Mouse (Mus musculus) hindbrain, embryonic 15.5 days (tissue): ENCODE data around the gene Zfp418. TPM values are rescaled to one million over a fixed set of nuclear protein-coding genes. Genes with fewer than 3 reads are reported as not detected.
"Not testable (repeated sequence)": the region's sequence is repeated elsewhere in the genome, so short reads cannot be mapped to it uniquely, and the experiment has no call there.

Experiments
- ATAC-seq: fragments of 200-750 bp; cut with Nextera tagmentation; 2 replicates; pipeline ENCODE4 v1.8.0; 2017; ENCODE audit warnings: low read depth, moderate number of reproducible peaks, moderate TSS enrichment; ENCODE audit not compliant: low FRiP score
- H3K27ac ChIP-seq: fragments of 300-500 bp; sonication (generic); replicated peaks from 2 replicates; pipeline ENCODE4 v1.5.1; 2015; ENCODE audit warnings: mild to moderate bottlenecking, inconsistent platforms
- H3K27me3 ChIP-seq: fragments of 300-500 bp; sonication (generic); 2 replicates; pipeline ENCODE4 v1.6.1; 2015; ENCODE audit warnings: control low read depth, inconsistent platforms
- H3K36me3 ChIP-seq: fragments of 300-500 bp; sonication (generic); 2 replicates; pipeline ENCODE4 v1.6.1; 2015; ENCODE audit warnings: control low read depth, inconsistent platforms
- H3K4me1 ChIP-seq: fragments of 300-500 bp; sonication (generic); replicated peaks from 2 replicates; pipeline ENCODE4 v1.6.1; 2015; ENCODE audit warnings: control low read depth, inconsistent platforms
- H3K4me2 ChIP-seq: fragments of 300-500 bp; sonication (generic); 2 replicates; pipeline ENCODE4 v1.6.1; 2015; ENCODE audit warnings: moderate library complexity, mild to moderate bottlenecking, inconsistent platforms
- H3K4me3 ChIP-seq: fragments of 300-500 bp; sonication (generic); 2 replicates; pipeline ENCODE4 v1.5.1; 2015; ENCODE audit warnings: mild to moderate bottlenecking, inconsistent platforms
- H3K9ac ChIP-seq: fragments of 300-500 bp; sonication (generic); 2 replicates; pipeline ENCODE4 v1.6.1; 2015; ENCODE audit warnings: inconsistent platforms
- H3K9me3 ChIP-seq: fragments of 300-500 bp; sonication (generic); 2 replicates; pipeline ENCODE4 v1.6.1; 2016; ENCODE audit warnings: control low read depth, inconsistent platforms
- WGBS: fragments of 180-500 bp; shearing (Covaris S2); methylation state at CpG from one replicate; pipeline ENCODE4 v1.1.7; 2015; 5-methylcytosine and 5-hydroxymethylcytosine counted together
- polyA plus RNA-seq: library from polyadenylated mRNA; unstranded; fragments of >200 nt; fragmentation: Nextera tagmentation; extraction: Ambion mirVana; gene quantifications from 2 replicates; pipeline ENCODE4 v1.2.1, GENCODE M21; 2015

Gene Zfp418
- polyA plus RNA-seq, 1 experiment from 2014 or later, result 2.9 TPM

DNA sequence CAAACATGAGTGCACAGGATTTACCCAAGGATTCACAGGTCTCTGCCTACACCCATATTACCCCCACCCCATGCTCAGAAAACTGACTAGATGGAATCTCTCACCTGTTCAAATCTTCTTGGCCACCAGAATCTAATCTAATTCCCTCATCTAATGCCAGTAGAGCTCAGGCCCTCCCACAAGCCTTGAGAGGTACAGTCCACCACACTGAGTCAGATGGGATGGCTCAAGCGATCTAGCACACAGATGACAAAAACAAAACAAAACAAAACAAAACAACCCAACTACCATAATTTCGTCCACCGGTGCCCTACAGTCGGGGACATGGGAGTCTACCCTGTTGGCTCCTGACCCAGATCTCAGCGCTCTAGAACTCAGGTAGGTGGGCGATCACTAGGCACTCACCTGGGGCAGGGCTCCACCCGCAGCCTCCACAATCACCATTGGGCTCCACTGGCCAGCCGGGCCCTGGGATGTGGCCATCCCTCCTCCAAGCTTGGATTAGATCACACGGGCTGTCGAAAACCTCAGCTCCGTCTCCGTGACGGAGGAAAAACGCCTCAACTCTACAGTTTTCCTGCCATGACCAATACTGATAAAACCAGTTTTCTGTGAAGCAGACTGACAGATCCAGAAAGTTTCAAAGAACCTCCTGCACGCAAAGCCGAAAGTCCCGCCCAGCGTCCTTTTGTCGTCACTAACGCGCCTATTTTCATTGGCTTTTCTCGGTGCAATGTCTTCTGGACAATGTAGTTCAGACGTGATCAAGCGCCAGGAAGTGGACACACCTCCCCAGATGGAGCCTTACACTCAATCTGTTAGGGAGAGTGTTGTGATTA lies 38.4 kb downstream of the Zfp418 start, which contains the start of gene Zfp772:
Gene Zfp772 (minus strand): TSS at position 686 of the 839 bp plus-strand sequence.
- Histone ChIP-seq H3K4me3 (peak within 1 kb of the TSS; percentile 54), H3K4me2 (peak within 1 kb of the TSS; percentile 69), H3K36me3 (peaks cover 11% of the 10 kb centered on the region), H3K9ac (peak within 1 kb of the TSS; percentile 49)
- H3K9me3 ChIP-seq, H3K27me3 ChIP-seq, H3K27ac ChIP-seq, ATAC-seq, H3K4me1 ChIP-seq: not testable (repeated sequence)
- 2% methylated on average over 24 of the region's 24 CpGs for WGBS

Other genes with a start within 250 kb of the Zfp418 start
- 0.33 TPM in 1 of 2 replicates, not detected in the other for gene Aurkc, start 176.0 kb upstream of the Zfp418 start, polyA plus RNA-seq
- gene Zfp954, start 49.8 kb upstream of the Zfp418 start, polyA plus RNA-seq, result 22.7 and 23.0 TPM in 2 replicates
- gene Zfp773, start 34.6 kb upstream of the Zfp418 start, polyA plus RNA-seq, result 12.9 and 13.2 TPM in 2 replicates
- gene Zfp772, start 38.7 kb downstream of the Zfp418 start, polyA plus RNA-seq, result 8.7 and 9.2 TPM in 2 replicates
- gene Vmn2r29, start 76.0 kb downstream of the Zfp418 start, polyA plus RNA-seq, result 1.5 and 1.7 TPM in 2 replicates
- gene Gm45844, start 107.0 kb downstream of the Zfp418 start, polyA plus RNA-seq, result 9.8 and 10.1 TPM in 2 replicates
- gene Clcn4, start 129.5 kb downstream of the Zfp418 start, polyA plus RNA-seq, result 184 and 202 TPM in 2 replicates
- gene Vmn2r30, start 166.3 kb downstream of the Zfp418 start, polyA plus RNA-seq, result not detected in 2 replicates
- gene Gm45783, start 203.2 kb downstream of the Zfp418 start, polyA plus RNA-seq, result not detected in 2 replicates
- not detected in 2 replicates for gene Vmn2r31, start 228.4 kb downstream of the Zfp418 start, polyA plus RNA-seq